Comparison of ENCODE assay signal across 10 mouse cellular contexts in the genomic region with DNA sequence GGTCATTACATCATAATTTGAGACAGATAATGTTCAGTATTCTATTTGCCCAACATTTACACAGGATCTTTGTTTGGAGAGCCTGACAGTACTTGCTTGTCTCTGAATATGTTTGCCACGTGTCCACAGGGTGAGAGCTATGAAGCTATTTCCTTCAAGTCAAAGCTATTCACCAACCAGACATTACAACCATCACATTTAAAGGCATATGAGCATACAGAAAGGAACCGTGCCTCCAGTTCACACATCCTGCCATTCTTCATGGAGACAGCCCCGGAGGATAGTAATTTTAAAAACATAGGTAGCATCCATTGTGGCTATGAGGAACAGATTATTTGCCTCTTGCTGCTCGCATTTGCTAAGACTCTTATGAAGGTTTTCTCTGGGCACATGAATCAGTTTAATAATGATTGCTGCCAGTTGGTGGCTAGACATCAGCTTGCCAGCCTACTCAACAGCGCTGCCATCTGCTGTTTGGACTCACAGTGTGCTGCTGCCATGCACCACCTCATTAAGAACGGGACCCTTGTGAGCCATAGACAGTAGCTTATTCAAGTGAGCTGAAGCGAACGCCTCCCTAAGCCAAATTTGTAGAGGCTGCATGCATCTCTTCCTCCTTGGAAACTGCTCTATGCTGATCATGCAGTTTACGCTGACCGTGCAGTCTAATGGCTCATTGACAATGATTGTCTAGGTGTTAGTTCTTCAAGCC.
A peak's percentile ranks its signal among the peaks of the same experiment; 100 is the strongest.
DNase-seq lines count a peak whose midpoint lies in the region; ATAC-seq and TF ChIP-seq lines count a peak whose summit lies in the region.
"Had no signal": no experiment of that assay in that cellular context is flagged by ENCODE, and none has a peak within 500 bp of the region (broad histone marks: within the 10 kb centered on the region; RNA-seq: fewer than 3 reads in every experiment).

No protein-coding gene starts in this region.

- no peaks in the 10 kb centered on the region for H3K36me3 ChIP-seq in embryonic facial prominence, embryonic 11.5 days (replicated peaks; ENCODE audit: control insufficient read depth, insufficient read depth, low read depth, low read length)
- no peaks in the 10 kb centered on the region for H3K36me3 ChIP-seq in embryonic facial prominence, embryonic 10.5 days (replicated peaks)
- no peaks in the 10 kb centered on the region for H3K36me3 ChIP-seq in stomach, postnatal 0 days (ENCODE audit: control insufficient read depth, insufficient read depth, low read length)
- H3K36me3 ChIP-seq: G1E; heart, embryonic 15.5 days had no signal

- H3K9me3 ChIP-seq in embryonic facial prominence, embryonic 11.5 days (replicated peaks; ENCODE audit: control insufficient read depth, low read length) = no peaks in the 10 kb centered on the region
- H3K9me3 ChIP-seq in embryonic facial prominence, embryonic 10.5 days = no peaks in the 10 kb centered on the region
- H3K9me3 ChIP-seq in stomach, postnatal 0 days (ENCODE audit: control insufficient read depth, low read length) = no peaks in the 10 kb centered on the region
- H3K9me3 ChIP-seq: G1E; heart, embryonic 15.5 days had no signal

- TF ChIP-seq EP300 in stomach, postnatal 0 days (optimal IDR thresholded peaks at IDR 0.05) = no peak

- H3K27ac ChIP-seq in embryonic facial prominence, embryonic 11.5 days (replicated peaks; ENCODE audit: low read depth, low read length) = no peak overlapping the region
- no peak overlapping the region for H3K27ac ChIP-seq in embryonic facial prominence, embryonic 10.5 days (replicated peaks)
- H3K27ac ChIP-seq in stomach, postnatal 0 days (replicated peaks) = no peak overlapping the region
- H3K27ac ChIP-seq: heart, embryonic 15.5 days had no signal

- 66% methylated on average over 10 of the region's 10 CpGs for WGBS in embryonic facial prominence, embryonic 11.5 days
- WGBS in embryonic facial prominence, embryonic 10.5 days = 72% methylated on average over 10 of the region's 10 CpGs
- 71% methylated on average over 10 of the region's 10 CpGs for WGBS in stomach, postnatal 0 days

- H3K4me3 ChIP-seq in embryonic facial prominence, embryonic 11.5 days (ENCODE audit: low read depth, low read length) = no peak overlapping the region
- no peak overlapping the region for H3K4me3 ChIP-seq in embryonic facial prominence, embryonic 10.5 days
- H3K4me3 ChIP-seq in stomach, postnatal 0 days (ENCODE audit: low read depth, low read length) = no peak overlapping the region
- H3K4me3 ChIP-seq: heart, embryonic 15.5 days had no signal

- TF ChIP-seq CTCF in stomach, postnatal 0 days (IDR thresholded peaks at IDR 0.05; ENCODE audit: low read depth) = peak; percentile 56

- H3K9ac ChIP-seq in embryonic facial prominence, embryonic 11.5 days (replicated peaks; ENCODE audit: low read length) = no peak overlapping the region
- no peak overlapping the region for H3K9ac ChIP-seq in stomach, postnatal 0 days (ENCODE audit: low read length)
- H3K9ac ChIP-seq: heart, embryonic 15.5 days had no signal

- no peaks in the 10 kb centered on the region for H3K27me3 ChIP-seq in embryonic facial prominence, embryonic 11.5 days (ENCODE audit: control insufficient read depth, insufficient read depth, low read length)
- no peaks in the 10 kb centered on the region for H3K27me3 ChIP-seq in embryonic facial prominence, embryonic 10.5 days (replicated peaks; ENCODE audit: low read depth, poor library complexity, severe bottlenecking)
- no peaks in the 10 kb centered on the region for H3K27me3 ChIP-seq in stomach, postnatal 0 days (ENCODE audit: control insufficient read depth, insufficient read depth, low read length)
- H3K27me3 ChIP-seq: heart, embryonic 15.5 days had no signal

- peak; percentile 2 for DNase-seq in embryonic facial prominence, embryonic 11.5 days (ENCODE audit: low spot score)
- no peak for DNase-seq in embryonic facial prominence, embryonic 10.5 days (ENCODE audit: low spot score)
- peak; percentile 57 for DNase-seq in 3T3-L1 (ENCODE audit: low read depth, low spot score)
- peak; percentile 47 for DNase-seq in cerebellum, adult 11-12 months
- DNase-seq in stomach, postnatal 0 days (ENCODE audit: low spot score) = no peak
- DNase-seq in adrenal gland, adult 18-20 months (ENCODE audit: low spot score in 2 of 2) = no peak

- ATAC-seq in embryonic facial prominence, embryonic 11.5 days (replicated peaks; ENCODE audit: insufficient number of reproducible peaks, low FRiP score, low TSS enrichment, low read depth) = 0 out of 2 replicates have a peak, but pooled peaks have one; percentile 52
- ATAC-seq in hematopoietic stem cell, adult 5-6 weeks (replicated peaks in 1 of 2; ENCODE audit: insufficient read depth in 1 of 2, low FRiP score in 2 of 2, low TSS enrichment in 1 of 2, low read depth in 1 of 2, poor library complexity in 2 of 2, severe bottlenecking in 2 of 2) = peak; percentile 69 to 83
- ATAC-seq in megakaryocyte progenitor cell, adult 5-6 weeks (replicated peaks; ENCODE audit: poor library complexity) = peak; percentile 83
- no peak for ATAC-seq in stomach, postnatal 0 days (ENCODE audit: low FRiP score, low TSS enrichment)

- no peaks in the 10 kb centered on the region for H3K4me1 ChIP-seq in embryonic facial prominence, embryonic 11.5 days (ENCODE audit: control insufficient read depth, insufficient read depth, low read length)
- H3K4me1 ChIP-seq in embryonic facial prominence, embryonic 10.5 days = no peaks in the 10 kb centered on the region
- H3K4me1 ChIP-seq in stomach, postnatal 0 days (replicated peaks; ENCODE audit: control insufficient read depth, insufficient read depth) = no peaks in the 10 kb centered on the region
- H3K4me1 ChIP-seq: heart, embryonic 15.5 days had no signal

- no peak overlapping the region for H3K4me2 ChIP-seq in embryonic facial prominence, embryonic 11.5 days (ENCODE audit: low read depth, low read length)
- no peak overlapping the region for H3K4me2 ChIP-seq in stomach, postnatal 0 days (replicated peaks; ENCODE audit: low read depth)
- H3K4me2 ChIP-seq: heart, embryonic 15.5 days had no signal

Comparison
In these comparisons a context has a peak if more than half of its experiments do, and no peak if none do; other contexts are left out.
1. DNase-seq: peak in embryonic facial prominence, embryonic 11.5 days (single experiment), 3T3-L1 (single experiment) and cerebellum, adult 11-12 months (single experiment); none in embryonic facial prominence, embryonic 10.5 days (single experiment), stomach, postnatal 0 days (single experiment) and adrenal gland, adult 18-20 months (0 of 2).